Mouse (Mus musculus) megakaryocyte, embryonic 14.5 days (primary cell): ENCODE measurements at regions not wholly inside any gene's neighbourhood (a gene's known extent, or its start where the extent isn't known, plus 50 kb on each side); places are given as distances from the start of the nearest gene placed in this dataset.
"Not testable (repeated sequence)": the region's sequence is repeated elsewhere in the genome, so short reads cannot be mapped to it uniquely, and the experiment has no call there.

Experiments used
- FLI1 ChIP-seq: IDR thresholded peaks from 2 replicates; pipeline ENCODE4 v1.6.1; 2012; ENCODE audit warnings: low read length, inconsistent platforms, mixed read lengths
- GATA1 ChIP-seq: IDR thresholded peaks from 3 replicates; pipeline ENCODE4 v1.6.1; 2012; ENCODE audit warnings: mixed read lengths, low read length, inconsistent platforms, borderline replicate concordance

- not testable (repeated sequence) for TF ChIP-seq GATA1, FLI1
These were observed 603.4 kb downstream of the Nova1 start for GRCm38 (mm10) chr12:46215328-46215727.
